Mouse (Mus musculus): ENCODE measurements at regions not wholly inside any gene's neighbourhood (a gene's known extent, or its start where the extent isn't known, plus 50 kb on each side); places are given as distances from the start of the nearest gene placed in this dataset.

DNA sequence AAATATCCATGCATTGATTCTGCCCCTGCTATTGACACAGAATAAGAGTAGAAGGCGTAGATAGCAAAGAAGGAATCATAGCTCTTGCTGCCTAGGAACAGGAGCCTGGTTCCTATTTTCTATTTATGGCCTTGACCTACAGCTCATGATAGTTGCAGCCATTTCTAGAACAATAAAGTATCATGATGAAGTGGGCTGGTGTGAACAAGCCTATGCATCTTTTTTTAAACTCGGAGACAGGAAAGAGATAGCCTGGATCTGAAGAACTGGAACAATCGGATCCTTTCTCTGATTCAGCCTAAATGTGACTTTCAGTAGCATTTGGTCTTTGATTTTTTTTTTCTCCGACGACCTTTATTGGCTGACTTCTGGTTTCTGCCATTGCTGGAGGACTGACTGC lies 541.4 kb downstream of the Galc start:
- no peak for DNase-seq (ENCODE audit: low read depth, low spot score)
